Mouse (Mus musculus): ENCODE results near the gene Gli3.
A peak's percentile ranks its signal among the peaks of the same experiment; 100 is the strongest.

Gene Gli3

DNA sequence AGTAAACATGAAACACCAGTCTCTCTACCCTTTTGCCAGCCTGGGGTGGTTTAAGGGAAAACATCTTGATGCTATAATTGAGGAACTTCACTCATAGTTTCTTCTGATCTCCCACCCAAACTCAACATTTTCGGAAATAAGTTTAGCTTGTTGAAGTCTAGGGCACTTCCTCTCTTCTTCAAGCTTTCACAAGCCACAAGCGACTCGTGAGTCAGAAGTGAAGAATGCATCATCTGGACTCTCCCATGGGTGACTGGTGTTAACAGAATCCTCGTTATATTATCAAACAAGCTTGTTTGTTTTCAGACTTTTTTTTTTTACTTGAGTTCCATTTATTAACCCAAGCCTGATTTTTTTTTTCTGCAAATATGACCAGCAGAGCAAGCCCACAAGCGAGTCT is 197.5 kb downstream of the Gli3 start:
- no peak for DNase-seq (ENCODE audit: low read depth, low spot score)

DNA sequence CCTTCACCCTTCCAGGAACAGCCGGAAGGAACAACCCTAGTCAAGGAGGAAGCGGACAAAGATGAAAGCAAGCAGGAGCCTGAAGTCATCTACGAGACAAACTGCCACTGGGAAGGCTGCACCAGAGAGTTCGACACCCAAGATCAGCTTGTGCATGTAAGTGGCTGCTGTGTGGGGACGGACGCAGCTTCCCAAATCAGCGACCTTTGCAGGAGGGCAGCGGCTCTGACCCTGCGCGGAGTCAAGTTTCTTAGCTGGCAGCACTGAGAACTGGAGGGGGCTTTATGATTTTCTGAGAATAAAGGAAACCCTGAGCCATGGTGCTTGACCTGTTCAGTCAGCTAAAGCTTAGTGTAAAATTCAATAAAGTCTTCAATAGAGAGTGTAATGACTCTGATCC is 199.3 kb downstream of the Gli3 start:
- no peak for DNase-seq (ENCODE audit: low read depth, low spot score)

GRCm38 (mm10) chr13:15664580-15665201 is 201.7 kb downstream of the Gli3 start:
- no peak for DNase-seq (ENCODE audit: low read depth, low spot score)

GRCm38 (mm10) chr13:15665514-15665913 is 202.5 kb downstream of the Gli3 start:
- no peak for DNase-seq (ENCODE audit: low read depth, low spot score)

- DNase-seq (ENCODE audit: low read depth, low spot score): no peak
Observed at GRCm38 (mm10) chr13:15670144-15670961, 207.3 kb downstream of the Gli3 start.

GRCm38 (mm10) chr13:15670962-15671313 is 207.9 kb downstream of the Gli3 start:
- no peak for DNase-seq (ENCODE audit: low read depth, low spot score)

DNA sequence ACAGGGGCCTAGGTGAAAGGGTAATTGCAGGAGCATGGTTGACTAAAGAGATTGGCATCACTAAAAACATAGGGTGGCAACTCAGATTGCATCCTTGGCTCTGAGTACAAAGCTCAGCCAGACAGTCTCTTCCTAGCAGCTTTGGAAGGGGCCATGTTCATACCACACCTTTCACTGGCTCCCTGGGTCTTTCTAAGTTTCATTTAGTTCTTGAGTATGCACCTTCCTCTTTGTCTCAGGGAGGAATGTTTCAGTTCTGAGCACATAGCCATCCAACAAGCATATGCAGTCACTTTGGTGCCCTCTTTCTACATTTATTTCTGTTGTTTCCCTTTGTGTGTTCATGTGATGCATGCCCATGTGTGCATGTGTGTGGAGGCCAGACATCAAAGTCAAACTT is 212.4 kb downstream of the Gli3 start:
- DNase-seq (ENCODE audit: low read depth, low spot score): no peak

DNA sequence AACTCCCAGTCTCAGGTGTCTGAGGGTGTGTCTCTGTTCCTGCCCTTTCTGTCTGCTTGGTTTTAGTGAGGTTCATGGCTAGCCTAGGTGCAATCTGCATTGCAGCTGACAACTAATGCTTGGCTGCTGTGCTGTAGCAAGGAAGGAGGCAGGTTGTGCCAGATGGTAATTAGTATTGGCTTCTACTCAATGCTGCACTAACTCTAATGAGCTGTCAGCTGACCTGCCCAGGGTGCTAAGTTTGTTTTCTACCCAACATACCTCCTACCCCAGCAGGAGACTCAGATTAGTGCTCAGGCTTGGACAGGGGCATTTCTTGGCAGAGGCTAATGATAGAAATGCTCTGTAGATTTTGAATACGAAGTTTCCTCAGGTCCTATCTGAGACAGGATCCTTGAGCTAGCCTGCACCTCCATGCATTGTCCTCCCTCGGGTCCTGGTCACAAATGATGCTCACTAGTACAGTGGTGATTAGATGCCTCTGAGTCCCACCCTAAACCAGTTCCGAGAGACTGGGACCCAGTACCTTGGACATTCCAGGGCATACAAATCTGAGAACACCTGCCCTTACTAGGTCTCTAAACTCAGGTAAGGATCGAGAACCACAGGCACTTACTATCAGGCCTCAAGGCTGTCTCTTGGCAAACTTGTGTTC is 214.2 kb downstream of the Gli3 start:
- no peak for DNase-seq (ENCODE audit: low read depth, low spot score)

DNA sequence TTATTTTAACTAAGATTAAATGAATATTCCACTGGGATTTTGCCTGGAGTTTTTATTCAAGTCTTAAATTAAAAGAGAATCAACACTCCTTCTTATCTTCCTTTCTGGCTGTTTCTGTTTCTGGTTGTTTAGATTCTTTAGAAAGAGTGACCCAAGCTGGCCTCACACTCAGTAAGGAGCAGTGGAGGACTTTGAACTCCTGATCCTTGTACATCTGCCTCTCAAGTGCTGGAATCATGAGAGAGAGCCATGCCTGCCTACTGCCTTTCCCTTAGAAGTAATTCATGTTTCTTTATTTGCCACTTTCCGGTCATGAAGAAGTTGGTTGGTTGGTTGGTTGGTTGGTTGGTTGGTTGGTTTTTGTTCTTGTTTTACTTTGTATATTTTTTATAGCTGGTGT is 218.5 kb downstream of the Gli3 start:
- no peak for DNase-seq (ENCODE audit: low read depth, low spot score)

DNA sequence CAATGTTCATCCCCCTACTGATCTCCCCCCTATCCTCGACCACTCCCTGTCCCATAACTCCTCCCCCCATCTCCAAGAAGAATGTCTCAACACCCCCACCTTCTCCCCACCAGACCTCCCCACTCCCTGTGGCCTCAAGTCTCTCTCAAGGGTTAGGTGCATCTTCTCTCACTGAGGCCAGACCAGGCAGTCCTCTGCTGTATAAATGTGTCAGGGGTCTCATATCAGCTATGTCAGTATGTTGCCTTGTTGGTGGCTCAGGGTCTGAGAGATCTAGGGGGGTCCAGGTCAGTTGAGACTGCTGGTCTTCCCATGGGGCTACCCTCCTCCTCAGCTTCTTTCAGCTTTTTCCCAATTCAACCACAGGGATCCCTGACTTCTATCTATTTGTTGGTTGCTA is 220.0 kb downstream of the Gli3 start:
- DNase-seq (ENCODE audit: low read depth, low spot score): no peak

- DNase-seq (ENCODE audit: low read depth, low spot score): no peak
Observed at GRCm38 (mm10) chr13:15688074-15688825, 225.2 kb downstream of the Gli3 start.

- DNase-seq (ENCODE audit: low read depth, low spot score): no peak
Observed at GRCm38 (mm10) chr13:15688826-15689501, 225.9 kb downstream of the Gli3 start.

GRCm38 (mm10) chr13:15691751-15692464 is 228.9 kb downstream of the Gli3 start:
- peak; percentile 4 for DNase-seq (ENCODE audit: low read depth, low spot score)

GRCm38 (mm10) chr13:15692465-15692809 is 229.4 kb downstream of the Gli3 start:
- no peak for DNase-seq (ENCODE audit: low read depth, low spot score)

DNA sequence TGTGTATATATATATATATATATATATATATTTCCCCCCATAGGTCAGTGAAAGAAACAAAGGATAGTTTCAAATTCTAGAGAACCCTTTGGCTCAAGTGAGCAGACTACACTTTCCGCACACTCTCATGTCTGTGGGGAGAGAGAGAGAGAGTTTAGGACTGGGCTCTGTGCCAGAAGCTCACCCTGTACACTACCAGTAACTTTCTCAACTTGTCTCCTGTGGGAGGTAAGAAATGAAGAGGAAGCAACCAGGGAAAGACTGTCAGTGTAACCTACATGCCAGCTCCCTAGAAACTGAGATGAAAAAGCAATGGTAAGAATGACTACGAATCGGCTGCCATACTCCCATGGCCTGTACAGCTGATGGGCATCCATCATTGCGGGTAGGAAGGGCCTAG is 235.2 kb downstream of the Gli3 start:
- no peak for DNase-seq (ENCODE audit: low read depth, low spot score)

- DNase-seq (ENCODE audit: low read depth, low spot score): no peak
Observed at GRCm38 (mm10) chr13:15699116-15699515, 236.1 kb downstream of the Gli3 start.

- no peak for DNase-seq (ENCODE audit: low read depth, low spot score)
Observed at GRCm38 (mm10) chr13:15704669-15705068, 241.6 kb downstream of the Gli3 start.

DNA sequence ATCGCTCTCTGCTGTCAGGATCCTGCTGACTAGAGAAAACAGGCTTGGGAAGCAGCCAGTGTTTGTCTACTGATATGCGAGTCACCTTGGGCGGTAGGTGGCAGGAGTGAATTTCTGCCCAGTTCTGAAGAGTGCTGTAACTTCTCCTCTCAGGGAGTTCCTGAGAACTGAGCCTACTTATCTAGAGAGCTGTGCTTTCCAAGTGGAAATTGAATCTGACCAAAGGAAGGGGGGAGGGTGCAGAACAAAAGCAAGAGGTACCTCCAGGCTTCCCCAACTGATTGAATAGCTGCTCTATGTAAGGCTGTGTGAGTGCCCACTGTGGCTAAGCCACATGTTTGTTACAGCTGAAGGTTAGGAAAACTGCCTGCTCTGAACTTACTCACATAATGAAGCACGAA is 244.4 kb downstream of the Gli3 start:
- DNase-seq (ENCODE audit: low read depth, low spot score): peak; percentile 3

GRCm38 (mm10) chr13:15713486-15713885 is 250.5 kb downstream of the Gli3 start:
- no peak for DNase-seq (ENCODE audit: low read depth, low spot score)

DNA sequence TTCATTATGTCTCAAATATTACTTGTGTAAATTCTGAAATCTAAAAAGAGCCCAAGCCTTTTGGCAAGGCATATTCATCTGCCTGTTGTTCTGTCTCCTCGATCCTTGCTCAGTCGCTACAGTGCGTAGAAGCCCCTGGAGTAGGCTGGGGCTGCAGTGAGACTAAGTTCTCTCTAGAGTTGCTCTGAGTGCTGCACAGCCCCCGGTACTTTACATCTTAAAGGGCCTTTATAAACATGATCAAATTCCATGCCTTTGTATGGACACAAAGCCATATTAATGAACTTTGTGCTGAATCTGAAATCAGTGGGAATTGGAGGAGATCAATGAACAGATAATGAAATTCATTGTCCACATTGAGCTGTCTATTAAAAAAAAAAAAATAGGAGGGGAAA is 251.3 kb downstream of the Gli3 start:
- peak; percentile 6 for DNase-seq (ENCODE audit: low read depth, low spot score)
